Mouse (Mus musculus) adrenal gland, adult (tissue): ENCODE results near the gene Gzmc.
"Not testable (repeated sequence)": the region's sequence is repeated elsewhere in the genome, so short reads cannot be mapped to it uniquely, and the experiment has no call there.

ENCODE experiments used
- DNase-seq, 2 experiments: peaks; one replicate each; pipeline ENCODE4 v3.0.0; 2022 to 2023; ENCODE audit warnings: low spot score in 1 of 2; ENCODE audit not compliant: inconsistent age in 2 of 2

Gene Gzmc

GRCm38 (mm10) chr14:56234556-56234955 is at the start of gene Gzmc:
Gene Gzmc (minus strand): TSS chr14:56234656.
- no peak for DNase-seq

DNA sequence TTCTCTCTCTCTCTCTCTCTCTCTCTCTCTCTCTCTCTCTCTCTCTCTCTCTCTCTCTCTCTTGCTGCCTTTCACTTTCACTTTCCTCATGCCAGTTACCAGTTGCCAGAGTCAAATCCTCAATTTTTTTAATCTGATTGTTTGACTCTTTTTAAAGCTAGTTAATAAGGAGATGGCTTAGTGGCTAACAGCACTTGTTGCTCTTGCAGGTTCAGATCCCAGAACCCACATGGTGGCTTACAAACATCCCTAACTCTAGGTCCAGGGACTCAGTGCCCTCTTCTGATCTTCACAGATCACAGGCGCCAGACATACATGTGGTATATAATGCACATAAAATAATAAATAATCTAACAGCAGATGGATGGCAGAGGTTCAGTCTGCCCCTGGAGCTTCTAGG is 49.4 kb upstream of the Gzmc start:
- DNase-seq = no peak

DNA sequence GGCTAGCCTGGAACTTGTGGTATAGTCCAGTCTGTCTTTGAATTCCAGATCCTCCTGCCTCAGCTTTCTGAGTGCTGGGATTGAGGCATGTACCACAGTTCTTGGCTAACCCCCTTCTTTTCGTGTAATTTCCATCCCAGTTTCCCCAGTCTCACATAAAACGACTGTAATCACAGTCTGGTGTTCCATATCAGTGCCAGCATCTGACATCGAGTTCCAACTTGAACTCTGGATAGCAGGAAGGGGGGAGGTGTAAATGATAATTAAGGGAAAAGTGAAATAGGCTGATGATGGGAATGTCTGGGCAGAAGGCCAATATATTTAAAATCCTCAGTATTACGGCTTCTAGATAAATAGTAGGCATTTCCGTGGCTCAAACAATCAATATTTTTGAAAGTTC is 46.6 kb upstream of the Gzmc start:
- no peak for DNase-seq

DNA sequence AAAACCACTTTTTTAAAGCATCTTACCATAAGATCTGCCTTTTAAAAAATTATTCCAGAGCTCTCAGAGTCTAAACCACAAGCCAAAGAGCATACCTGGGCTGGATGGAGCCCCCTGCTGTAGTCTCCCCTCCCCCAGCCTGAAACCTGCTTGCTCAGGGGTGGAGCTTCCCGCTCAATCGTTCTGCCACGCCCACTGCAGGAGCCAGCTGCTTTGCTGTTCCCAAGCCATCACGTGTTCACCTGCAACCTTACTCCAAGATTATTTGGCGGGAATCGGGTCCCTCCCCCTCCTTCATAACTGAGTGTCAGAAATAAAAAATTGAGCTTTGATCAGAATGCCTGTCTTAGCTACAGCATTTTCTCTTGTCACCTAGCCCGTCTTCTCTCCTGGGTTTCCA is 44.2 kb upstream of the Gzmc start:
- not testable (repeated sequence) for DNase-seq

GRCm38 (mm10) chr14:56276096-56276495 is 41.6 kb upstream of the Gzmc start:
- DNase-seq = not testable (repeated sequence)

DNA sequence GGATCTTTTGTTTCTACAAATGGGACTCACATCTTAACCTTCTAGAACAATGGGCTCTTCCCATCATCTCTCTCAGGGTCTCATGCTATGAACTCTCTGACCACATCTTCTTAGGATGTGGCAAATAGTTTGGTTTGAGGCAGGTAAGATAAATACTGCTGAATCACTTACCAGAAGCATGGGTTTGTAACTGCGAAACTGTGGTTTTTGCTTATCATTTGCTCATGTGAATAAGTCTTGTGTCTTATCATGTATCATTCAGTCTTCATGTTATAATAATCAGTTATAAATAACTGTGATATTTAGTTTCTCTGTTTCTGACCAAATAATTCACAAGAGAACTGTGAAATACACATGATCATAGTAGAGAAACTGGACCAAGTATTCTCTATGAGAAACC is 31.7 kb upstream of the Gzmc start:
- DNase-seq = no peak

DNA sequence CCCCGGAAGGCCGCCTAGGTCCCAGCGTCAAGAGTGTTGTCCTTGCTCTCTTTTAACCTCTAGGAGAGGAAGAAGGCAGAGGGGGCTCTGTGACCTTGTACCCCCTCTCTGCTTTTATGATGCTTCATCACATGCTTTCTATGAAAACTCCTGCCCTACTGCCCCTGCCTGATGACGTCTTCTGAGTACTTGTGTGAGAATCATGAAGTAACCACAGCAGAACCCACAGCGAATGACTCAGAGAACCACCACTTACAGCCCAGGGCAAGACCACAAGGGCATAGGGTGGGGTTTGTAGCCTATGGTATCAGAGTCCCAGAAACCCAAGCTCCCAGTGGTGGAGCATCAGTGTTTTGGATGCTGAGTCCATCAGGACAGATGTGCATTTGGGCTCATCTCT is 27.7 kb upstream of the Gzmc start, which contains the start of gene Gzmb:
TSS of gene Gzmb (minus strand) at position 108 of the 400 bp plus-strand sequence.
- DNase-seq = no peak

DNA sequence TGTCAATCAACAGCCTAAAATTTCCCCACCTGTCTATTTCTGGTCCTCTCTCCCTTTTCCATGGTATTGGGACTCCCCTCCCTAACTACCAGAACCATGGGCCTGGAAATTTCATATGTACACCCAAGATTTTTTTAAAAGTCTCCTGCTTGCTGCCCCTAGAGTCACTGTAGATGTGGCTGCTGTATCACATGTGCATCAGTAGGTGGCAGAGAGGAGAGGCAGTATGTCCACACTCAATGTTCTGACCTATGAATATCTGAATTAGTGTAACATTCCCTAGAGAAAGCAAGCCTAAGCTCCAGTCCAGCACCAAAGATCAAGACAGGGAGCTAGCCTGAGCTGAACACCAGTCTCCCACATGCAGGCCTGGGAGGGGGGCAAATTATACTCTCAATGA is 6.0 kb upstream of the Gzmc start:
- no peak for DNase-seq

GRCm38 (mm10) chr14:56211317-56211716 is 23.1 kb downstream of the Gzmc start, which contains the start of gene Gzmf:
Gene Gzmf (minus strand): TSS chr14:56211417.
- no peak for DNase-seq

DNA sequence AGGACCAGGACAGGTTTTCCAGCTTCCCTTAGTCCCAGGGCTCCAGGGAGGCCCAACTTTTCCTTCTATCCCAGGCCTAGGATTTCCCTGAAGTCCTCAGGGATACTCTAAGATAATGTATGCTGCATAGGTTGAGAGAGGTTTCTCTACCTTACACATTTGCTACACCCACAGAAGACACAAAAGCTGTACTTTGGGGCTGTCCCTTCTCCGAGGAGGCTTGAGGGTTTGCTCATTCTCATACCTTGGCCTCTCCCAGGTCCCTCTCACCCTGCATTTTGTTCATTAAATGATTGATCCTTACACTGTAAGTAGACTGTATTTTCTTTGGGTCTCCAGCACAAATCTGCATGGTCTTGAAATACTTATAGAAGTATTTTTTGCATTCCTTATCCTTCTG is 28.8 kb downstream of the Gzmc start:
- no peak for DNase-seq

DNA sequence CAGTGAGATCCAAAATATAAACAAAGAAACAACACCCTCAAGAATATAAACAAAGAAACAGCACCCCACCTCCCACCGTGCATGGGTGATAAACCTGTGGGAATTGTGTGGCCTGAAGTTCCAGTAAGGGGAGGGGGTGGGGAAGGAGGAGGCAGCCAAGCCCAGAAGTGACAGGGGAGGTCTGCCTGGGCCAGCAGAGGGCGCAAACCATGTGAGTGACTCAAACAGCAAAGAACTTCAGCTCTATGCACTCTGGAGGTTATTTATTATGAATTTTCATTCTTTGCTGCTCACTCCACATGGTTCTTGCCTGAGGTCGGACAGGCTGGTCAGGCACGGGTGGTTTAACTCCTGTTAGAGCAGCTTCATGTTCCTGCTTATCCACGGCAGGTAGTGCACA is 29.4 kb downstream of the Gzmc start:
- DNase-seq = peak; percentile 8 to 48

- peak; percentile 52 to 88 for DNase-seq
These were observed 30.5 kb downstream of the Gzmc start for GRCm38 (mm10) chr14:56203975-56204374.

GRCm38 (mm10) chr14:56186946-56187345 is 47.5 kb downstream of the Gzmc start:
- DNase-seq = peak in 1 of 2 experiments; percentile 8

DNA sequence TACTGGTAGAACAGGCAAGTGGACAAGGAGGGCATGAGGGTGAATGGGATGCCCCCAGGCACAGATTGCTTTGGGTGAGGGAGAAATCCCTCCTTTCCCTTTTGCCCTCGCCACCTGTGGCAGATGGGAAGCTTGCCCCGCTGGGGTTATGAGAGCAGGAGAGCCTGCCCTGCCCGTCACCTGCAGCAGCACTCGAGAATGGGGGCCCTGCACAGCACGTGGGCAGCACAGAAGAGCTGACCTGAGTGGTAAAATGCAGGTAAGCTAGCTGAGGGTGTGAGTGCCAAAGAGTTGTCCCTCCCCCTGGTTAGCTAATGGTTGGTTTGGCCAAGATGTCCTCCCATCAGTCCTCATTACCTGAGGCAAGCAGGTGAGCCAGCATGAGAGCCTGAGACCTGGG is 47.9 kb downstream of the Gzmc start:
- DNase-seq = no peak
